Mouse (Mus musculus): Measurements from ENCODE around the gene Nosip. TPM values are rescaled to one million over a fixed set of nuclear protein-coding genes. Genes with fewer than 3 reads are reported as not detected.
A peak's percentile ranks its signal among the peaks of the same experiment; 100 is the strongest.
"Not testable (repeated sequence)": the region's sequence is repeated elsewhere in the genome, so short reads cannot be mapped to it uniquely, and the experiment has no call there.

Nosip gene
- polyA plus RNA-seq, 1 experiment, result 24.3 TPM

DNA sequence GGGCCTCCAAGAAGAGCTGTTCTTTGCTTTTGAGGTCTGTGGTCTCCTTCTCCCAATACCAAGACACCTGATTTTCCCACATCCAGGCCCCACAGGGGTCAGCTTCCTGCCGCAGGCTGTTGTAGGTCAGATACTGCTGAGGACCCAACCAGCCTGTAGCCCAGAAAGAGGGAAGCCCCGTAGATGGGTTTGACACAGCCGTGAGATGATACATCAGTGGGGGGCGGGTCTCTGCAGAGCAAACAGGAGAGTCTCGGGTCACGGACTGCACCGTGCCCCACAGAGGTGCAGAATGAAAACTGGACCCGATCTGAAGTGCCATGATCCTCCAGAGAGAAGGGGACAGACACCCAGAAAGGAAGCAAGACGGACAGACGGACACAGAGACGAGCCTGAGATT lies 40.2 kb downstream of the Nosip start:
- Histone ChIP-seq H3K4me3 (ENCODE audit: insufficient read depth, low read depth, low read length) (peak overlapping the region; percentile 76), H3K27ac (replicated peaks; ENCODE audit: low read depth, low read length) (peak overlapping the region; percentile 89), H3K4me1 (ENCODE audit: control insufficient read depth, insufficient read depth, insufficient read length, low read length) (peaks cover 42% of the 10 kb centered on the region)

DNA sequence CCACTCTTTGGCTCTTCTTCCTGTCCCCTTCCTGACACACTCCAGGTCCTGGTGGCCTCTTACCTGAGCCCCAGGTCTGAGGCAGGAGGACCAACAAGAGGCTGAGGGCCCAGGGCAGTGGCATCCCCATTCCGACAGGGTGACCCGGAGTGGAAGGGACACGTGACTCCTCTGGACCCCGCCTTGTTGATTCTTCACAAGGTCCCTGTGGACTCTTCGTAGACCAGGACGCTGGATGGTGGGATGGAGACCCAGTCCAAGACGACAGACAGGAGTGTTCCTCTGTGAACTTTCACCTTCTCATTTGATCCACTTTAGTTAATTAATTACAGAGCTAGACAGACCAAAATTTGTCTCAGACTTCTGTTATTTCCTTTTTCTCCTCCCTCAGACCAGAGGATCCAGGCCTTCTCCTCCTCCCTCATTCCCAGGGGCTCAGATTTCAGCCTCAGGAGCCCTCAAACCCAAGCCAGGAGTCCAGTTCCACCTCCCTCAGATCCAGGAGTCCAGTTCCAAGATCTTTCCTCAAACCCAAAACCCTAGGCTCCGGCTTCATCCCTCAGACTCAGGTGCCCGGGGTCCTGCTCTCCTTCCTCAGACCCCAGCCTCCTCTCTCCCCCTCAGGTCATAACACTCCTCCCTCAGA lies 40.8 kb downstream of the Nosip start:
- Histone ChIP-seq H3K4me3 (ENCODE audit: insufficient read depth, low read depth, low read length) (peak overlapping the region; percentile 76), H3K4me1 (ENCODE audit: control insufficient read depth, insufficient read depth, insufficient read length, low read length) (peaks cover 35% of the 10 kb centered on the region), H3K27ac (replicated peaks; ENCODE audit: low read depth, low read length) (peak overlapping the region; percentile 89)

DNA sequence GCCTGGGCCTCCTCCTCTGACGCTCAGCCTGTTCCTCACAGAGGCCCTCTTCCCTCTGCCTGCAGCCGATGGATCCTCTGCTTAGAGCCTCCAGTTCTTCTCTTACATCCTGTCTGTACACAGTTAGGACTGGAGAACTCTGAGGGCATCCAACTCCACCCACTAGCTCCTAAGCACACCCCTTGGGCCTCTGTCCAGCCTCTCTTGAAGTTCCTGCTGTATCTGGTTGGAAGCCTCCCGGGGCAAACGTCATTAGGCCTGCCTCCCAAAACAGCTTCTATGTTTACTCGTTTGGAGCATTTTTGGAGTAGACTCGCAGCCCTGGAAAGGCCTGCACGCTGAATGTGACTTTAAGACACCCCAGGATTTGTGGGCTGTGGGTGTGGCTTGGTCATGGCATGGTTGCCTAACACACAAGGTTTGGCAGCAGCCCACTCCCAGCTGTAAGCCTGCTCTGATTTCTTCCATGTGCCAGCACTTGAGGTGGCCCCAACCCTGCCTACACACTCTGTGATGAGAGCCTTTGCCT lies 41.5 kb downstream of the Nosip start, which contains the start of gene Fcgrt:
Gene Fcgrt, minus strand, starts transcription at position 200 of the 529 bp plus-strand sequence.
- peak within 1 kb of the TSS; percentile 76 for H3K4me3 ChIP-seq (ENCODE audit: insufficient read depth, low read depth, low read length)
- H3K4me1 ChIP-seq (ENCODE audit: control insufficient read depth, insufficient read depth, insufficient read length, low read length), result peaks cover 29% of the 10 kb centered on the region
- peak within 1 kb of the TSS; percentile 89 for H3K27ac ChIP-seq (replicated peaks; ENCODE audit: low read depth, low read length)

DNA sequence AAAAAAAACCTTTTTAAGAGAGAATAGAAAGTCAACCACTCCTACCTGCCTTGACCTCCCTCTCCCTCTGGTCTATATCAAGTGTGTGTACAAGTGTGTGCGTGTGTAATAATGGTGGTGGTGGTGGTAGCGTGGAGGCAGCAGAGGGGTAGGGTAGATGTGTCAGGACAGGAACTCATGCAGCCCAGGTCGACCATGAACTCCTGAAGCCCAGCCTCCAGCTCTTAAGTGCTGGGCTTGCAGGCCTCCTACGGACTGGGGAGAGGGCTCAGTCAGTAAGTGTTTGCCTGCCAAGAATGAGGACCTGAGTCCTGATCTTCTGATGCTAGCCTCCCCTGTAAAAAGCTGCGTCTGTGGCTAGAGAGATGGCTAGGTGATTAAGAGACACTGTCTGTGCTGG lies 42.7 kb downstream of the Nosip start:
- peaks cover 24% of the 10 kb centered on the region for H3K4me1 ChIP-seq (ENCODE audit: control insufficient read depth, insufficient read depth, insufficient read length, low read length)
- no peak overlapping the region for H3K4me3 ChIP-seq (ENCODE audit: insufficient read depth, low read depth, low read length)
- H3K27ac ChIP-seq (replicated peaks; ENCODE audit: low read depth, low read length), result no peak overlapping the region

DNA sequence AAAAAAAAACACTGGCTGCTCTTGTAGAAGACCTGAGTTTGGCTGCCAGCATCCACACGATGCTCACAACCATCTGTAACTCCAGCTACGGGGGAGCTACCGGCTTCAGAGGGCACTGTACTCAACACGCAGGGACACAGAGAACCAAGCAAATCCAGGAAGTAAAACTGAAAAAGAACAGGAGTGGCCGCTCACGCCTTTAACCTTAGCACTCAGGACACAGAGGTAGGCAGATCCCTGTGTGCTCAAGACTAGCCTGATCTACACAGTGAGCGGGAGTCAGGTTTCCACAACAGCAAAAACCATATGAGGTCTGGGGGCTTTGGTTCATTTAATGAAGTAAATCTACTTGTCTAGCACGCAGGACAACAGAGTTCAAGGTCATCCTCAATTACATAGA lies 43.3 kb downstream of the Nosip start:
- Histone ChIP-seq H3K27ac (replicated peaks; ENCODE audit: low read depth, low read length) (no peak overlapping the region), H3K4me3 (ENCODE audit: insufficient read depth, low read depth, low read length) (no peak overlapping the region), H3K4me1 (ENCODE audit: control insufficient read depth, insufficient read depth, insufficient read length, low read length) (peaks cover 22% of the 10 kb centered on the region)

DNA sequence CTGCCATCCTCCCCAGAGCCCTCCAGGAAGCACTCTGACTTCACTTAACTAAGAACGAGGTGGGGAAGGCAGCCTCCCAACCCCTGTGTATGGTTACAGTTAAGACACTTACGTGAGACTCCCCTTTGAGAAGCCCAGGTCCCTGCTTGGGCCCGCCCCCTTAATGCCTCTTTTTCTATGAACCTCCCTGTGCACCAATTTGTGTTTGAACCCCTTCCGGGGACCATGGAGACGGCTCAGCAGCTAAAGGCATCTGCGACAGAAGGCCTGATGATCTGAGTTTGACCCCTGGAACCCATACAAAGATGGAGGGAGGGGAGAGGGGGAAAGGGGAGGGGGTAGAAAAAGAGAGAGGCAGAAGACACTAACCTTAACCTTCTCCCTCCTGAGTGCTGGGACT lies 44.2 kb downstream of the Nosip start:
- H3K27ac ChIP-seq (replicated peaks; ENCODE audit: low read depth, low read length), result no peak overlapping the region
- H3K4me3 ChIP-seq (ENCODE audit: insufficient read depth, low read depth, low read length), result no peak overlapping the region
- peaks cover 16% of the 10 kb centered on the region for H3K4me1 ChIP-seq (ENCODE audit: control insufficient read depth, insufficient read depth, insufficient read length, low read length)

DNA sequence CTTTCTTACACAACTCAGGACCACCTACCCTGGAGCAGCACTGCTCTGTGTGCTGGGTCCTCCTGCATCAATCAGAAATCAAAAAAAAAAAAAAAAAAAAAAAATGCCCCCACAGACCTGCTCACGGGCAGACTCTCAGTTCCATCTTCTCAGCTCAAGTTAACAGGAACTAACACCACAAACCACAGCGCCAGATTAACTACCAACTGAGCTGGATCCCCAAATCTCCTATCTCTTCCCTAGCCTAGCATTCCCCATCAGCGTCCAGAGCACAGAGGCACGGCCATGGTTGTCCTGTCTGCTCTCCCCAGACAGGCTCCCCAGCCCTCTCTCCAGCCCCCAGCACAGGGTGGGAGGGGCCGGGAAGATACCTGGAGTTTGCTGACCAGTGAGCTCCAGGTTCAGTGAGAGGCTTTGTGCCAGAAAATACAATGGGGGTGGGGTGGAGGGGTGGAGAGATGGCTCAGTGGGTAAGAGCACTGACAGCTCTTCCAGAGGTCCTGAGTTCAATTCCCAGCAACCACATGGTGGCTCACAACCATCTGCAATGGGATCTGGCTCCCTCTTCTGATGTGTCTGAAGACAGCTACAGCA lies 44.9 kb downstream of the Nosip start:
- no peak overlapping the region for H3K4me3 ChIP-seq (ENCODE audit: insufficient read depth, low read depth, low read length)
- no peak overlapping the region for H3K27ac ChIP-seq (replicated peaks; ENCODE audit: low read depth, low read length)
- peaks cover 9% of the 10 kb centered on the region for H3K4me1 ChIP-seq (ENCODE audit: control insufficient read depth, insufficient read depth, insufficient read length, low read length)

DNA sequence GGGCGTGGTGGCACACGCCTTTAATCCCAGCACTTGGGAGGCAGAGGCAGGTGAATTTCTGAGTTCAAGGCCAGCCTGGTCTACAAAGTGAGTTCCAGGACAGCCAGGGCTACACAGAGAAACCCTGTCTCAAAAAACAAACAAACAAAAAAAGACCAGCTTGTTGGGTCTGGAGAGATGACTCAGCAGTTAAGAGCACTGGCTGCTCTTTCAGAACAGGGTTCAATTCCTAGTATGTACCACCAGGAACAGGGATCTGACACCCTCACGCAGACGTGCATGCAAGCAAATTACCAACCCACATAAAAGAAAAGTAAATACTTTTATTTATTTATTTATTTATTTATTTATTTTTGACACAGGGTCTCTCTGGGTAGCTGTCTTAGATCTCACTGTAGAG lies 47.9 kb downstream of the Nosip start:
- not testable (repeated sequence) for H3K4me3 ChIP-seq (ENCODE audit: insufficient read depth, low read depth, low read length); H3K27ac ChIP-seq (replicated peaks; ENCODE audit: low read depth, low read length); H3K4me1 ChIP-seq (ENCODE audit: control insufficient read depth, insufficient read depth, insufficient read length, low read length)

DNA sequence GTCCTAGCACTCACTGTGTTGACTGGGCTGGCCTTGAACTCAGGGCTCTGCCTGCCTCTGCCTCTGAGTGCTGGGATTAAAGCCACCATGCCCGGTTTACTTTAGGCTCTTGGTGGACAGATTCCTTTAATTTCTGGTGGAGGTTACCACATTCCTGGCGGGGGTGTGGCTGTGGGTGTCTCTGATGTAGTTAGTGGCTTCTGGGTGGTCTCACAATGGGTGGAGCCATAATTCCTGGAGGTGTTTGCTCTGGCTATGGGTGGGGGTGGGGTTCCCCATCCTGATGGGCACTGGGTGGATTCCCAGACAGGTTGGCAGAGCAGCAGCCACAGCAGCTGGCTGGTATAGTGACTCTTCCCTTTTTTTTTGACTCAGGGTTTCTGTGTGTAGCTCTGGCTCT lies 49.7 kb downstream of the Nosip start:
- H3K4me1 ChIP-seq (ENCODE audit: control insufficient read depth, insufficient read depth, insufficient read length, low read length), result no peaks in the 10 kb centered on the region
- no peak overlapping the region for H3K27ac ChIP-seq (replicated peaks; ENCODE audit: low read depth, low read length)
- H3K4me3 ChIP-seq (ENCODE audit: insufficient read depth, low read depth, low read length), result no peak overlapping the region

DNA sequence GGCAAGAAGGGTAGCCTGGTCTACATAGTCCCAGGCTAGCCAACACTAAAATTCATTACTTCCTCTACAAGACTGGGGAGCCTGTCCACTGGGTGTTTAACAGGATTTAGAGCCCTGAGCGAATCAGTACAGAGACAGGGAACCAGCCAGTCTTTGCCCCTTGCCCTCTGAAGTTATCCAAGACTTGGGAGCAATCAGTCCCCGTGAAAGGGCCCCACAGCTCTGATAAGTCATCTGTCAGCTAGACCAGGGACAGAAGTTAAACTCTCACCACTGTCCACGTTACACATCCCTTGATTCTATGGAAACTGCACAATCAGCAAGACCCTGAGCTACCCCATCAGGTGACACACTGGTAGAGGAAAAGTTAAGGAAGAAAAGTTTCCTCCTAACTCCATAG lies 50.3 kb downstream of the Nosip start:
- Histone ChIP-seq H3K27ac (replicated peaks; ENCODE audit: low read depth, low read length) (no peak overlapping the region), H3K4me3 (ENCODE audit: insufficient read depth, low read depth, low read length) (no peak overlapping the region), H3K4me1 (ENCODE audit: control insufficient read depth, insufficient read depth, insufficient read length, low read length) (no peaks in the 10 kb centered on the region)

DNA sequence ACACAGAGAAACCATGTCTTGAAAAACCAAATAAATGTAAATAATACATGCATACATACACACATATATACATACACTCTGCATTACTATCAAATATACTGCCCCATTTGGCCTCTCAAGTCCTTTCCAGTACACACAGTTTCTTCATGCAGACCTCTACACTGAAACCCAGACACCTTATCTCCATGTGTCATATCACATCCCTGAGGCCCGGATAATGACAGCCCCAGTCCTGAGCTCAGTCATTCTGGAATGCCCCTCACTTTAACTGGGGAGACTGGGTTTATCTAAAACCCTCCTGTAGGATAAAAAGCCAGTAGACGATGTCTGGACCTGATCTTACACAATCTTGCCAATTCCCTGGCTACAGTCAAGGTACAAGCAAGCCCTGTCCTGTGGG lies 51.2 kb downstream of the Nosip start:
- Histone ChIP-seq H3K4me3 (ENCODE audit: insufficient read depth, low read depth, low read length) (no peak overlapping the region), H3K27ac (replicated peaks; ENCODE audit: low read depth, low read length) (no peak overlapping the region), H3K4me1 (ENCODE audit: control insufficient read depth, insufficient read depth, insufficient read length, low read length) (no peaks in the 10 kb centered on the region)

DNA sequence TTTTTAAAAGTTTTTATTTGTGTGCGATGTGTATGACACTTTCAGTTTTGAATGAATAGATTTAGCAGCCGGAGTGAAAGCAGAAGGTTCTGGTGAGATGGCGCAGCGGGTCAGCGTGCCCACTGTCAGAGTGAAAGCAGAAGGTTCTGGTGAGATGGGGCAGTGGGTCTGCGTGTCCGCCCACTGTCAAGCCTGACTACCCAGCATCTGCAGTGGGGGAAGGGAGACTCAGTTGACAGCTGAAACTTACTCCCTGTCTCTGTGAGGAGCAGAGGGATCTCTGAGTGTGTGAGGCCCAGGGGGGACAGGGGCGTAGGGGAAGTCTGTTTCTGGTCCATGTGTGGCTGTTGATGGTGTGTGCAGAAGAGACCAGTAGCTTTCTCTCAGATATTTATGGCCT lies 55.3 kb downstream of the Nosip start:
- Histone ChIP-seq H3K4me3 (ENCODE audit: insufficient read depth, low read depth, low read length) (no peak overlapping the region), H3K27ac (replicated peaks; ENCODE audit: low read depth, low read length) (no peak overlapping the region)

DNA sequence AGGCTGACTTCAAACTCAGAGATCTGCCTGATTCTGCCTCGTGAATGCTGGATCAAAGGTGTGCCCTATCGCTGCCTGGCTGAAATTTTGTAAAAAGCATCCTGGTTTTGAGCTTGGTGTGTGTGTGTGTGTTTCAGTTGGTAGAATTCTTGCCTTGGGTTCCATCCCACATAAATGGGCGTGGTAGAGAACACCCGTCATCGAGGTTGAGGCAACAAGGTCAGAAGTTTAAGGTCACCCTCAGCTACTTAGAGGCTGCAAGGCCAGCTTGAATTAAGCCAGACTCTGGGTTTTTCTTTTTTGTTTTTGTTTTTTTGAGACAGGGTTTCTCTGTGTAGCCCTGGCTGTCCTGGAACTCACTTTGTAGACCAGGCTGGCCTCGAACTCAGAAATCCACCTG lies 56.1 kb downstream of the Nosip start:
- Histone ChIP-seq H3K4me1 (ENCODE audit: control insufficient read depth, insufficient read depth, insufficient read length, low read length) (peaks cover 9% of the 10 kb centered on the region), H3K27ac (replicated peaks; ENCODE audit: low read depth, low read length) (no peak overlapping the region), H3K4me3 (ENCODE audit: insufficient read depth, low read depth, low read length) (no peak overlapping the region)

More for the DNA sequence above, 55.3 kb downstream of the Nosip start:
- peaks cover 9% of the 10 kb centered on the region for H3K4me1 ChIP-seq (ENCODE audit: control insufficient read depth, insufficient read depth, insufficient read length, low read length)

DNA sequence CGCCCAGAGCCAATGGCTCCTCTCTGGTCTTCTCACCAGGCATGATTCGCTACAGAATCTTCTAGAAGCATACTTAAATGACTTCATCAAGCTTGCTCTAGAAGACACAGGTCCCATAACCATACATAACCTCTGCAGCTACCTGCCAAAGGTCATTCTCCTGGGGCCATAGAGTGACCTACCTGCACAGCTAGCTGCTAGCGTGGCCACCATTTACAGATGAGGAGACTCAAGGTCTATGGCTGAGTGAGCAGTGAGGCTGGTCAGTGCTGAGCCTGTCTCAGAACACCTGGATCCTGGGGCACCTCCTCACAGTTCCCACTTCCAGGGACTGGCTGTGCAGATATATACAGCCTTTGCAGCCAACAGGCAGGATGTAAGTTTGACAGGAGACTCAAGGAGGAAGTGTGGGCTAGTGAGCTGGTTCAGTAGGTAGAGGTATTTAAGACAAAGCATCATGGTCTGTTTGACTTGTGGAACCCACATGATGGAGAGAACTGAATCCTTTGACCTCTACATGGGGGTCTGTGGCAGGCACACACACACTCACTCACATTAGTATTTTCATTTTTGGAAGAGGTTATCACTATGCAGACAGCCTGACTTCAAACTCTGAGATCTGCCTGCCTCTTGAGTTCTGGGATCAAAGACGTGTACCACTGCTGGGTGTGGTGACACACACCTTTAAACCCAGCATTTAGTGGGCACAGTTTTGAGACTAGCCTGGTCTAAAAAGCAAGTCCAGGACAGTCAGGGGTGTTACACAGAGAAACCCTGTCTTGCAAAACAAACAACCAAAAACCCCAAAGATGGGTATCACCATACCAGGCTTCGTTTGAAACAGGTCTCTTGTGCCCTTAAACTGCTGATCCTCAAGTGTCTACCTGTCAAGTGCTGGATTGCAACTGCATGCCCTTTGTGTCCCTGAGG lies 57.8 kb downstream of the Nosip start:
- Histone ChIP-seq H3K4me3 (ENCODE audit: insufficient read depth, low read depth, low read length) (no peak overlapping the region), H3K27ac (replicated peaks; ENCODE audit: low read depth, low read length) (peak overlapping the region; percentile 43), H3K4me1 (ENCODE audit: control insufficient read depth, insufficient read depth, insufficient read length, low read length) (peaks cover 9% of the 10 kb centered on the region)

DNA sequence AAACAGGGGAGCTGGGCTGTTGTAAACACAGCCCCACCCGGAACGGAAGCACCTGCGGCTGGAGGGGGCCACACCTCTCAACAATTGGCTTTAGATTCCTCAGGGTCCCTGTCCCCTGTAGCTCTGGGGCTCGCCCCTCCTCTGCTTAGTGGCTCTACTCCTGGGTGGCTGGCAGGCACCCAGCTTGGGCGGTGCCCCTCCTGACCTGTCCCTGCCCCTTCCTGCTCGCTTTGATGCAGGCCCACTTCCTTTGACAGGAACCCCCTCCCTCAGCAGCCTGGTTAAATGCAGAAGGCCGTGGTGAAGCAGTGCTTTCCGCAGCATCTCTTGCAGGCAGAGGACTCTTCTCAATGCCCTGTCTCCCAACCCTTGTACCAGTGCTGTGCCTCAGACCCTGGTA lies 59.2 kb downstream of the Nosip start:
- peak overlapping the region; percentile 89 for H3K27ac ChIP-seq (replicated peaks; ENCODE audit: low read depth, low read length)
- H3K4me3 ChIP-seq (ENCODE audit: insufficient read depth, low read depth, low read length), result peak overlapping the region; percentile 75
- H3K4me1 ChIP-seq (ENCODE audit: control insufficient read depth, insufficient read depth, insufficient read length, low read length), result peaks cover 9% of the 10 kb centered on the region

Data from brown adipose tissue, adult 24 weeks (tissue).